Mouse (Mus musculus) thymus, postnatal 14 days (tissue): ENCODE results near the gene Tbk1.

Source experiments
- DNase-seq: peaks from one replicate; pipeline ENCODE4 v3.0.0; 2021

Tbk1 gene

GRCm38 (mm10) chr10:121533137-121533872 lies 53.3 kb downstream of the Tbk1 start:
- peak; percentile 40 for DNase-seq

DNA sequence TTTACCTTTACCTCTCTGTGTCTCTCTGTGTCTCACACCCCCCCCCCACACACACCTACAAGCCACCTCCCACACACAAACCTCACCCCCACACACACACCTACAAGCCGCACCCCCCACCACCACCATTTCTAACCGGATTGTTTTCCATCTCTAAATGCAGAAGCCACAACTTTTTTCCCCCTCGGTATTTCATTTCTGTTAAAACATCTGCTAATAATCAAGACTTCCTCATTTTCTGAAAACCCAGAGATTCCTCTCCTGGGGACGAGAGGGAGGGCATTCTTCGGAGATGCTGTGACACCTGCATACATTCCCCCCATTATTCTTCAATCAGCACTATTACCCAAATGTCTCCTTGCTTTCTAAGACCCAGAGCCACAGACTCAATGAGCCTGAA lies 55.0 kb downstream of the Tbk1 start:
- DNase-seq, result no peak

- no peak for DNase-seq
Measured at GRCm38 (mm10) chr10:121530365-121531003, 56.1 kb downstream of the Tbk1 start.

GRCm38 (mm10) chr10:121529261-121529660 lies 57.3 kb downstream of the Tbk1 start:
- no peak for DNase-seq

GRCm38 (mm10) chr10:121528470-121528869 lies 58.1 kb downstream of the Tbk1 start:
- no peak for DNase-seq

DNA sequence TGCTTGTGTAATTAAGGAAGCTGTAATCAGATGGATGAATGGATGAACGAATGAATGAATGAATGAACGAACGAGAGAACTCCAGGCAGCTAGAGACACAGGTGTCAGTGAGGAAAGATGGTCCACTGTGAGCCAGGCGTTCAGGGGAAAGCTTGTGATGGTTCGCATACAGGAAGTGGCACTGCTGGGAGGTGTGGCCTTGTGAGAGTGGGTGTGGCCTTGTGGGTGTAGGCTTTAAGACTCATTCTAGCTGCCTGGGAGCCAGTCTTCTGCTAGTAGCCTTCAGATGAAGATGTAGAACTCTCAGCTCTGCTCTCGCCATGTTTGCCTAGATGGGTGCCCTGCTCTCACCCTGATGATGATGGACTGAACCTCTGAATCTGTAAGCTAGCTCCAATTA lies 59.5 kb downstream of the Tbk1 start:
- DNase-seq, result peak; percentile 43

DNA sequence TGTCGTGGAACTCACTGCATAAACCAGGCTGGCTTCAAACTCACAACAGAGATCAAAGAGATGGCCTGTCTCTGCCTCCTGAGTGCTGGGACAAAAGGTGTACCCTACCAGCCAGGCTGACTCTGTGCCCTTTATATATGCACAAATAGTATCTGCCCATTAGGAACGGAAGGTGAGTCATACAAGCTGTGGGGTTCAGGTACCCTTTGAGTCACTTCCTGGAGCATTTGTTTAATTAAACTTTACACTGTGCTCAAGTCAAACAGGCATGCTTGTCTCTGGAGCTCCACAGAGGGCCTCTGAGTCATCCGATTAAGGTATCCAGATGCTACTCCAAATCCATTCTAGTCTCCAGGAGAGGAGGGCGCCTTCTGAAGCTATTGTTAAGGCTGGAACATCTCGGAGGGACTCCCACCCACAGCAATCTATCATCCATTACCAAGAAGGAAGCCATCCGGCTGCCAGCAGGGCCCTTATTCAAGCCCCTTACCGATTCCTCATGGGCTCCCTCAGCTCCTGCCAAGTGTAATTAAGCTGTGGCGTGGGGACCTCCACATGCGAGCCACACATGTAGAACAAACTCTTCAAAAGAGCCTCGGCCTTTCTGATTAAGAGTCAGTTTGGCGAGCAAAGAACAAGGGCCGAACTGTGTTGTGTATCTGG lies 65.5 kb downstream of the Tbk1 start:
- no peak for DNase-seq

DNA sequence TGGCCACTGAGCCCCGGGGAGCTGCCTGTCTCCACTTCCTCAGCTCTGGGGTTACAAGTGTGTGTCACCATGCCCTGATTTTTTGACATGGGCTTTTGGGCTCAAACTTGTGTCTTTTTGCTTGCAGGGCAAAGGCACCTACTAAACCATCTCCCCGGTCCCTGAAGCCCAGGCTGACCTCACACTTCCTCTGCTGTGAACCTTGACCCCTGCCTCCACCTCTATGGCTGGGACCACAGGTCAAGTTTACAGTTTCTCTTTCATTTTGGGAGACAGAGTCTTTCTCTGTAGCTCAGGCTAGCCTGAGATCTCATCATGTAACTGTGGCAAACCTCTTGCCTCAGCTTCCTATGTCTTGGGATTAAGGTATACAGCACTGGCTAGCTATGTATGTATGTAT lies 66.9 kb downstream of the Tbk1 start:
- no peak for DNase-seq

DNA sequence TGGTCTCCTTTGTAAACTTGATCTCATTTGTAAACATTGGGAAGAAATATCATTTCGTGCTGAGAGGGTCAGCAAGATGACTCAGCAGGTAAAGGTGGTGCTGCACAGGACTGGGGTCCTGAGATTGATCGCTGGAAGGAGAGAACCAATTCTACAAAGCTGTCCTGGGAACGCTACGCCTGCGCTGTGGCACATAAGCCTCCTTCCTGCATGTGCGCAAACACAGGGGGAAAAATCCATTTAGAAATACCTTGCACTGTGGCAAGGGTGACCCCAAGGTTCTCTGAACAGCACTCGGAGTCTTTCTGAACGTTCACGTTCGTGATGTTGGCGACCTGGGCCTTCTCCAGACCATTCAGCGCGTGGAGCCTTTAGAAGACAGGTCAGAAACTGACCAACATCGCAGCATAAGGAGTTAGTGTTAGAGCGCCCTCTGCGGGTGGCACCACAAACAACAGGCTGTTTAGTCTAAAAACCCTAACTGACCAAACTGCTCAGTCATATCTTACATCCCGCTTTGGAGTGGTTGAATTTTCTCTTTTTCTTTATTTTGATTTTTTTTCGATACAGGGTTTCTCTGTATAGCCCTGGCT lies 70.5 kb downstream of the Tbk1 start:
- peak; percentile 78 for DNase-seq

DNA sequence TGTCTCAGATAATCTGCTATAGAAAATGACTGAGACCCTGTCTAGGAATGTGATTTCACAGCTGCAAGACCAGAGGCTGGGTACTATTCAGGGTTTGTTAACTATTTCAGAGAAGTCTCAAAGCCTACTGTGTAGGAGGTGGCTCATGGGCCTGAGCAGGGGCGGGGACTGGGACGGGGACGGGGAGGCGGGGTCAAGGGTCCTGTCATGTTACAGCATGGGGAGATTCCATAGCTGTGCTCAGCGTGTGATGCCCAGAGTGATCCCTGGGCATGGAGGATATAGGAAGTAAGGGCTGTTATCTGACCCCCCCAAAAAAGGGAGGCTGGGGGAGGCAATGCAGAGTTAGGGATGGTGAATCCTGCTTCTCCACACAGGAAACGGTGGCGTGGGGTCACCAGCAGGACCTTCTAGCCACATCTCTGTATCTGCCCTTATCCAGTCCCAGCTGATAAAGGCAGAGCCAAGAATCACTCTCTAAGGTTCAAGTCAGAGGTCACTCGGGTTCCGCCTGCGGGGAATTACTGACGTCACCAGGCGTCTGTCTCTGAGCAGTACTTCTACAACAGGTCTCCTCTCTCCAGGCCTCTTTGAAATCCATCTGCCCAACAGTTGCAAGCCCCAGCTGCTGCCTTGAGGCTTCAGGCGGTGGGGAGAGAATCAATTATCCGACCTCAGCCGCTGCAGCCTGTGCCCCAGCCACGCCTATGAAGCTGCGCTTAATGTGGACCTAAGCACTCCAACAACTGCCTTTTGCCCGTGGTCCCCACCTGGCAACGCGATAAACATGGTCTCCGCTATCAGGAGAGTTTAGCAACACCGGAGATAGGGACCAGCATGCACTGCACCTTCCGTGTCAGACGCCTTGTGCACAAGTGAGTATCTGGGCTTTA lies 76.6 kb downstream of the Tbk1 start:
- DNase-seq, result no peak

GRCm38 (mm10) chr10:121507755-121508544 lies 78.6 kb downstream of the Tbk1 start:
- DNase-seq, result no peak

- peak; percentile 94 for DNase-seq
Measured at GRCm38 (mm10) chr10:121506731-121507583, 79.6 kb downstream of the Tbk1 start.

GRCm38 (mm10) chr10:121505929-121506328 lies 80.7 kb downstream of the Tbk1 start:
- DNase-seq, result no peak

DNA sequence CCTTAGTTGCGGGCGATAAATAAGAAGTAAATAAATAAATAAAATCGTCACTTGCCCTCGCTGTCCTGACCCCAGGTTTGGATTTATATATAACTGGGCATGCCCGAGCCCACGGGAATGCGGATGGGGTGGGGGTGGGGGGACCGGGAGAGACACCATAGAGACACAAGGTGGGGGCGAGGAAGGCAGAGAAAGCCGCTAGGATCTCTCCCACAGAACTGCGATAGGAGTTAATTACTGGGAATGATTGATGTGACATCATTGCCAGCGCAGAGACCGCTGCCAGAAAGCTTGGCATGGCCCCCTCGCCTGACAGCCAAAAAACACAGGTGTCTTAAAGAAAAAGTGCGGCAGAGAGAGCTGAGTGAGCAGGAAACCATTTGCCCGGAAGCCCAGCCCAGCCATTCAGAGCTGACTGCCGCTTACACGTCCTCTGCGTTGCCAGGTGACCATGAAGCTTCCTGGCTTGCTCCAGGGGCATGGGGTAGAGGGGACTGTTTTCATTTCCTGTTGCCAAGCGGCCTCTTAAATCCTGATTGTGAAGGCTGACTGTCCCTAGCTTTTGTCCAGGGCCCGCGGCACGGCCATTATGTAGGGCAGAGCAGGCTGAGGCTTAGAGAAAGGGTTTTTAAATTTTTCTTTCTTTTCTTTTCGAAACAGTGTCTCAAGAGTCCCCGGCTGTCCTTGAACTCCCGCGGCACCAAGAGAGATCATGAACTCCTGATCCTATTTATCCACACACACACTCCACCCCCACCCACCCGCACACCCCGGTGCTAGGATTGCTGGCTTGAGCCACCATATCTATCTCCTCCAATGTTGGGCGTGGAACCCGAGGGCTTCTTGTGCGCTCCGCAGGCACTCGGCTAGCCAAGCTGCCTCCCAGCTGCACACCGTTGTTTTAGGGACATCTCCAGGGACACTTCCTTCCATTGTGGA lies 81.3 kb downstream of the Tbk1 start:
- DNase-seq, result peak; percentile 87

DNA sequence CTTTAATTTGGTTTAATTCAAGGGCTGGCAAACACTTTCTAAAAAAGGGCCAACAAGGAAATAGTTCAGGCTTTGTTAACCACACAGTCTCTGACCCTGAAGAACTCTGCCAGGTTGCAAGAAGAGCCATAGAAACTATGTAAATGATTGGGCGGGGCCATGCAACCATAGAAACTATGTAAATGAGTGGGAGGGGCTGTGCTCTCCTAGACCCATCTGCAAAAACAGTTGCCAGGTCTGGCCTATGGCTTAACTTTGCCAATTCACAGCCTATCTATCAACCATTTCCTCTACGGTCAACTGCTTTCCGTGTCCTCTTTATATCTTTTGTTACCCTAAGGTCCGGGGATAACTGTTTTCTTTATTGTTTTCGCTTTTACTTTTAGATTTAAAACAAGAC lies 85.4 kb downstream of the Tbk1 start:
- no peak for DNase-seq

DNA sequence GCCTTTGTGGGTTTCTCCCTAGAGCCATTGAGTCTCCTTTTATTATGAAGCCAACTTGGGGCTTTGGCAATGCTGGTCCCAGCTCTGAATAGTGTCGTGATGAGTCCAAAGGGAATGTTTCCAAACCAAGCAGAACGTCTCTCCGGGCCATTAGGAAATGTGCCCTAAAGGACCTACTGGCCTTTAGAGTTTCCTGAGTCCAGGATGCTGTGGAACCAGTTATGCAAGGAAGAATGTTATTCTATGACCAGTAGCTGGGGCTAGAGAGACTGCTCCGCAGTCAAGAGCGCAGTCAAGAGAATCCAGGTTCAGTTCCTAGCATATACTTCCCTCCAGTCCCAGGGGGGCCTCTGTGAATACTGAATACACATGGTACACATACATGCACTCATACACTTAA lies 86.6 kb downstream of the Tbk1 start:
- no peak for DNase-seq

GRCm38 (mm10) chr10:121499063-121499462 lies 87.5 kb downstream of the Tbk1 start:
- no peak for DNase-seq

GRCm38 (mm10) chr10:121498481-121498904 lies 88.1 kb downstream of the Tbk1 start:
- no peak for DNase-seq

GRCm38 (mm10) chr10:121497968-121498367 lies 88.6 kb downstream of the Tbk1 start:
- no peak for DNase-seq

GRCm38 (mm10) chr10:121496616-121497015 lies 90.0 kb downstream of the Tbk1 start:
- no peak for DNase-seq
